Mouse (Mus musculus) c-Kit-positive CD71-negative TER-119-negative erythroid progenitor cells, embryonic 14.5 days (primary cell): ENCODE results near the gene Zfp985.
"Not testable (repeated sequence)": the region's sequence is repeated elsewhere in the genome, so short reads cannot be mapped to it uniquely, and the experiment has no call there.

Experiments used
- DNase-seq: peaks from one replicate; pipeline ENCODE4 v3.0.0-alpha.2; 2013; ENCODE audit warnings: low read depth

Gene Zfp985

DNA sequence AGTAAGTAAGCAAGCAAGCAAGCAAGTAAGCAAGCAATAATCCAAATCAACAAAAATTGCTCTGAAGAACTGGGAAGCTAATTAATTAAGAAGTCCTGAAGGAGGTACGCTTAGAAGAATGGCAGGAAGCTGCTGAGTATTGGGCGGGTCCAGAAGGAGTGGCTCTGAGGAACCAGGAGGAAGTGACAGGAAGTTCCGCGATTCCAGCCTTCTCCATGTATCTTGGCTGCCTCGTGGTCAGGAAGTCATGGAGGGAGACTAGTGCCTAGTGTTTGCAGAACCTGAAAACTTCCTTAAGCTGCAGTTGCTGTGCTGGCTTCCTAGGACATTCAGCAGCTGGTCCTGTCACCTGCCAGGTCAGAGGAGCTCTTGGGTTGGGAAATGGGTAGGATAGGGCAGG lies at the start of gene Zfp985:
TSS of gene Zfp985 (plus strand) at position 207 of the 400 bp plus-strand sequence.
- not testable (repeated sequence) for DNase-seq

DNA sequence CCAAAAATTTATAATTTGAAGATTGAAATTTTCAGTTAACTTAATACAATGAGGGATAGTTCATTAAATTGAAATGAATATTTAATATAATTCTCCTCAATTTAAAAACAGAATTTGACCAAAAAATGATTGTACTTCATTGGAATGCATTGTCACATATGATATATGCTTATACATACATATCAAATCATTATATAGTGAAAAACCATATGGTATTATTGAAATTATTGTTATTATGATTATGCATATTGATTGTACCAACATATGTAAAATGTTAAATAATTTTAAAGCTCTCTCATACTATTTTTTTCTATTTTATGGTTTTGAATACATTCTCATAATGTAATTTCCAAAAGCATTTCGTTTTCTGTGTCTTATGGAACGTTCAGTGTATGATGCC lies 43.9 kb upstream of the Zfp985 start:
- DNase-seq = no peak

DNA sequence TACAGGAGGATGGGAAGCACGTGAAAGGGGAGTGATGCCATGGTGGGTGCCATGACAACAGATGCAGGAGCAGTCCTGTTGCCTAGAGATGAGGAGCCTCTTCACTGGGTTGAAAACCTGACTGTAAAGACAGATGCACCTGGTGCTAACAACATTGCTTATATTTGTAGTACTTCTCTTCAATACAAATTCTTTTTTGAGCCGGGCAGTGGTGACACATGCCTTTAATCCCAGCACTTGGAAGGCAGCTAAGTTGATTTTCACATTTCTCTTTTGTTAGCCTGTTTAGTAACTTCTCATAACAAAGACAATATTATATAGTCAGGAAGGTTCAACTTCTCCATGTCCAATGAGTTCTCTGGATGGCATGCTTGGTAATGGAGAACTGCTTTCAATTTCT lies 34.1 kb upstream of the Zfp985 start:
- DNase-seq = peak; percentile 5

- DNase-seq = no peak
Observed at GRCm38 (mm10) chr4:147520100-147520499, 33.0 kb upstream of the Zfp985 start.

- DNase-seq = no peak
Observed at GRCm38 (mm10) chr4:147525125-147525524, 28.0 kb upstream of the Zfp985 start.

- no peak for DNase-seq
Observed at GRCm38 (mm10) chr4:147530366-147530765, 22.7 kb upstream of the Zfp985 start.

- not testable (repeated sequence) for DNase-seq
Observed at GRCm38 (mm10) chr4:147535916-147536315, 17.2 kb upstream of the Zfp985 start.

DNA sequence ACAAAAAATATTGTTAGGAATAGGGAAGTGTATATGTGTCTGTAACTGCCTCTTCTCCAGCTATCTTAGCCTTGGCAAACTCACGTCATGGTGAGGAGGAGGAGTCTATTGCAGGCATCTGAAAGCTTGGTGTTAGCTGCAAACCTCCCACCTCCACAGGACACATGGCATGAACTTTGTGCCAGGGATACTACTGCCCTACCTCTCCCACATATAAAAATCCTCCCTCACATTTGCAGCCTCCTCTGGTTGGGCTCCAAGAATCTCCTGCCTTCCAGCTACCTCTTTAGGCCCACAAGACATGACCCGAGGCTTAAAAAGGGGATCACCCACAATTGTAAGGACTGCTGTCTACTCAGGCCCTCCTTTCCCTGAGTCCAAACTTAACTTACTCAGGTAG lies 15.4 kb upstream of the Zfp985 start:
- DNase-seq = no peak

DNA sequence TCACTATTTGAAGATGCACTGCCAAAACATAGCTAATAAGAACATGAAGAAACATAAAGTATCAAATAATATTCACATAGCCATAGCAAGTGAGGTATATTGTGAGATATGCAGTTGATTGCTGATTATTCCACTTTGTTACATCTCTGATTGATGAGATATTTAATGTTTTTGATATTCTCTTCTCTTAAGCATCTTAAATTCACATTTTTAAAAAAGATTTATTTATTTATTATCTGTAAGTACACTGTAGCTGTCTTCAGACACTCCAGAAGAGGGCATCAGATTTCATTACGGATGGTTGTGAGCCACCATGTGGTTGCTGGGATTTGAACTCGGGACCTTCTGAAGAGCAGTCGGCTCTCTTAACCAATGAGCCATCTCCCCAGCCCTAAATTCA lies 13.2 kb upstream of the Zfp985 start, which contains the start of gene Gm16503:
TSS of gene Gm16503 (plus strand) at position 301 of the 400 bp plus-strand sequence.
- not testable (repeated sequence) for DNase-seq

DNA sequence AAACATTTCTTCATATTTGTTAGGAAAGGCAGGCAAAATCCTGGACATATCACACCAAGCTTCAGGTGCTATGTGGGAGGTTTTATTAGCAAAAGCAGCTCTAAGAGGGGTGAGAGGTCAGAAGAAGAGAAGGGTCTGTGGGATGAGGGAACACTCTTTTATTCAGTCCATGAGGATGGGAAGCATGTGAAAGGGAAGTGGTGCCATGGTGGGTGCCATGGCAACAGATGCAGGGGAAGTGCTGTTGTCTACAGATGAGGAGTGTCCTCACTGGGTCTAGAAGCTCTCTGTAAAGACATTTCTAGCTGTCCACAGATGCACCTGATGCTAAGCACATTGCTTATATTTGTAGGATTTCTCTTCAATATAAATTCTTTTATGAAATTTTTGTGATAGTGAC lies 12.0 kb upstream of the Zfp985 start:
- no peak for DNase-seq

DNA sequence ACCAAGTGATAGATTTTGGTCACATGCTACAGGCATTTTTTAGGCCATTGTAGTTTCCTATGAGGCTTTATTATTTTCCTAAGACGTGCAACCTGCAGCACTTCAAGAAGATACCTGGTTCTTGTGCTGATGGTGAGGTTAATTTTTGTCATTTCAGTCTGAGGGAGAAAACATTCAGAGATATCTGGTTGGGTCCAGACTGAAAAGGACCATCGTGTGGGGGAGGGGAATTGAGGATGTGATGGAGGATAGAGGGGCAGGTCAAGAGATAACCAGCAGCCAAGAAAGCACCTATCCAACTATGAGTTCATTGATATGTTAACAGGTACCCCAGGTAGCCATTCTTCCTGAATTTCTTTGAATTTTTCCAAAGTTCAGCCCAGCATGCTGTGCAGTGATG lies 1.3 kb downstream of the Zfp985 start:
- DNase-seq = not testable (repeated sequence)

DNA sequence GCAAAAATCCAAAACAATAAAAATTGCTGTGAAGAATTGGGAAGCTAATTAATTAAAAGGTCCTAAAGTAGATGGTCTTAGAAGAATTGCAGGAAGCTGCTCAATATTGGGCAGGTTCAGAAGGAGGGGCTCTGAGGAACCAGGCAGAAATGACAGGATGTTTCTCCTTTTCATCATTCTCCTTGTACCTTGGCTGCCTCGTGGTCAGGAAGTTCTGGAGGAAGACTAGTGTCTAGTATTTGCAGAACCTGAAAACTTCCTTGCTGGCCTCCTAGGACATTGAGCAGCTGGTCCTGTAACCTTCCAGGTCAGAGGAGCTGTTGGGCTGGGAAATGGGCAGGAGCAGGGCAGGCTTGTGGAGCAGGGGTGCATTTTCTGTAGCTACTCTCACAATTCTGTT lies 3.8 kb downstream of the Zfp985 start:
- not testable (repeated sequence) for DNase-seq

GRCm38 (mm10) chr4:147558011-147558410 lies 4.9 kb downstream of the Zfp985 start:
- DNase-seq = not testable (repeated sequence)

- not testable (repeated sequence) for DNase-seq
Observed at GRCm38 (mm10) chr4:147559096-147559495, 6.0 kb downstream of the Zfp985 start.

- no peak for DNase-seq
Observed at GRCm38 (mm10) chr4:147565426-147566220, 12.5 kb downstream of the Zfp985 start.

- not testable (repeated sequence) for DNase-seq
Observed at GRCm38 (mm10) chr4:147571156-147571555, 18.1 kb downstream of the Zfp985 start.

- DNase-seq = not testable (repeated sequence)
Observed at GRCm38 (mm10) chr4:147579371-147579770, 26.3 kb downstream of the Zfp985 start.

DNA sequence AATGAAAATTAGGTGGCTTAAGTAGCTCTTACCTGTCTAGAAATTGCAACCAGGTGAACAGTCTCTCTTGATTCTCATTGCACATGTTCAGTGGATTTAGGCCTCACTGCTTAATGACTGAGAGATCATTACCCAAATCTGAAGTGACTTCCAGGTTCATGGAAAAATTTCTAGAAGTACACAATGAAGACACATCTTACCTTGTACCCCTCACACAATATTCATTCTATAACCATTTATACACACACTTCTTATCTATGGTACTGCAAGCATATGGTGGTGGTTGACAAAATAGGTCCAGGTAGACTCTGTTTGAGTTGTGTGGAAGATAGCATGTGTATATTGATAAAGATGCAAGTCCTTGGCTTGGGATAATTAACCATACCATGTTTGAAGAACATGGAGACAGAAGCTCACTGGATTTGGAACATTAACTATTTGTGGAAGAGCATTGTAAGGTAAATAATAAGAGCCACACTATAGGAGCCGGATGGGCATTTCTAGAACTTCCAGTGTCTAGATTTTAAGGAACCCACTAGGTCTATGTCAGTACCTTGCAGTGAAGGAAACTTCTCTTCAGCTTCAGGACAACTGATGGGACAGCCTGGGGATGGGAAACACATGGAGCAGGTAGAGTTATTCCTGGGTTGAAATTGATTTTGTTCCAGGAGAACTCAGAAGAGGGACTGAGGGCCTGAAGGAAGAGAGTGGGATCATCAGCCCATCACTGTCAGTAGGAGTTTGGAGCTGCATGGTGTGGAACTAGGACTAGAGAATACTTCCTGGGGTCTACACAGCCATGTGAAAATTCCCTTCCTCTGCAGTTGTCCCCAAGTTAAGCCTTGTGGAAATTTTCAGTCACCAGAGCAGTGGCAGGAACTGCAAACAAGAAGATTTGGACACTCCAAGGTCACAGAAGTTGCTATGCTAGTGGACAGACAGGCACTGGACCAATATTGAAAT lies 33.7 kb downstream of the Zfp985 start:
- no peak for DNase-seq

DNA sequence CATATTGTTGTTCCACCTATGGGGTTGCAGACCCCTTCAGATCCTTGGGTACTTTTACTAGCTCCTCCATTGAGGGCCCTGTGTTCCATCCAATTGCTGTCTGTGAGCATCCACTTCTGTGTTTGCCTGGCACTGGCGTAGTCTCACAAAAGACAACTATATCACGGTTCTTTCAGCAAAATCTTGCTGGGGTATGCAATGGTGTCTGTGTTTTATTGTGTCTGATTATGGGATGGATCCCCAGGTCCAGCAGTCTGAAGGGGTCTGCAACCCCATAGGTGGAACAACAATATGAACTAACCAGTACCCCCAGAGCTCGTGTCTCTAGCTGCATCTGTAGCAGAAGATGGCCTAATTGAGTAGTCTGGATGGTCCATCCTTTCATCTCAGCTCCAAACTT lies 41.6 kb downstream of the Zfp985 start:
- not testable (repeated sequence) for DNase-seq

GRCm38 (mm10) chr4:147597685-147598084 lies 44.6 kb downstream of the Zfp985 start:
- no peak for DNase-seq

GRCm38 (mm10) chr4:147598831-147599230 lies 45.8 kb downstream of the Zfp985 start:
- no peak for DNase-seq

DNA sequence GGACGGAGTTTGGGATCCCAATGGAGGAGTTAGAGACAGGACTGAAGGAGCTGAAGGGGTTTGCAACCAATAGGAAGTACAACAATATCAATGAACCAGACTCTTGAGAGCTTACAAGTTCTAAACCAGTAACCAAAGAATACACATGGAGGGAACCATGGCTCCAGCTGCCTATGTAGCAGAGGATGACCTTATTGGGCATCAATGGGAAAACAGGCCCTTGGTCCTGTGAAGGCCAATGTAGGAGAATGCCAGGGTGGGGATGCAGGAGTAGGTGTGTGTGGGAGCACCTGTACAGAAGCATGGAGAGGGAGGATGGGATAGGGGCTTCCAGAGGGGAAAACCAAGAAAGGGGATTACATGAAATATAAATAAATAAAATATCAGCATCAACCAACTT lies 48.8 kb downstream of the Zfp985 start:
- no peak for DNase-seq

- no peak for DNase-seq
Observed at GRCm38 (mm10) chr4:147603806-147604205, 50.7 kb downstream of the Zfp985 start.
